Mouse (Mus musculus) urinary bladder, adult 18-20 months (tissue): ENCODE data around the gene Csn1s1.

Source experiments
- DNase-seq, 2 experiments: peaks; one replicate each; pipeline ENCODE4 v3.0.0; 2022; ENCODE audit warnings: low spot score in 2 of 2, mixed read lengths in 2 of 2

The Csn1s1 gene

GRCm38 (mm10) chr5:87665908-87666307 lies at the start of gene Csn1s1:
Gene Csn1s1, plus strand, starts transcription at chr5:87666208.
- DNase-seq: no peak

GRCm38 (mm10) chr5:87622681-87623080 lies 43.3 kb upstream of the Csn1s1 start:
- no peak for DNase-seq

GRCm38 (mm10) chr5:87642787-87643186 lies 23.2 kb upstream of the Csn1s1 start:
- no peak for DNase-seq

GRCm38 (mm10) chr5:87699530-87699929 lies 33.5 kb downstream of the Csn1s1 start, which contains the start of gene Csn2:
Gene Csn2, minus strand, starts transcription at chr5:87699630.
- DNase-seq: no peak

DNA sequence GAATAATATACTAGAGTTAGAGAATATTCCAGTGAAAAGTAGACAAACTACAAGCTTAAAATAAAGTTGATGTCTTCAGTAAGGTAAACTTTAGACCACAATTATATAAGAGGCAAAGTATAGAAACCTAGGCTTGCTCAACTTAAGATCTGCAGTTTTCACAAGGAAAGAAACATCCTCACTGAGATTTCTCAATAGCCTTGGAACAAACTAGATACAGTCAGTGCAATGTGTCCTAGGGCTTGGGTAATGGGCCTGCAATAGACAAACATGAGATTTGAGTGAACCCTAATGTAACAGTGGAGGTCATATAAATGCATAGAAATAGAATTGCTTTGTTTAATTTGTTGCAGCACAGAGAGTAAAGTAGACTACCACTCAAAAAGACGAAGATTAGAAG lies 39.9 kb downstream of the Csn1s1 start:
- no peak for DNase-seq
